Mouse (Mus musculus) spleen, postnatal 36 days (tissue): Measurements from ENCODE around the gene Exph5.

Source experiments
- DNase-seq, 2 experiments: peaks; one replicate each; pipeline ENCODE4 v3.0.0; 2022; ENCODE audit warnings: low spot score in 2 of 2, mixed read lengths in 1 of 2

The Exph5 gene

DNA sequence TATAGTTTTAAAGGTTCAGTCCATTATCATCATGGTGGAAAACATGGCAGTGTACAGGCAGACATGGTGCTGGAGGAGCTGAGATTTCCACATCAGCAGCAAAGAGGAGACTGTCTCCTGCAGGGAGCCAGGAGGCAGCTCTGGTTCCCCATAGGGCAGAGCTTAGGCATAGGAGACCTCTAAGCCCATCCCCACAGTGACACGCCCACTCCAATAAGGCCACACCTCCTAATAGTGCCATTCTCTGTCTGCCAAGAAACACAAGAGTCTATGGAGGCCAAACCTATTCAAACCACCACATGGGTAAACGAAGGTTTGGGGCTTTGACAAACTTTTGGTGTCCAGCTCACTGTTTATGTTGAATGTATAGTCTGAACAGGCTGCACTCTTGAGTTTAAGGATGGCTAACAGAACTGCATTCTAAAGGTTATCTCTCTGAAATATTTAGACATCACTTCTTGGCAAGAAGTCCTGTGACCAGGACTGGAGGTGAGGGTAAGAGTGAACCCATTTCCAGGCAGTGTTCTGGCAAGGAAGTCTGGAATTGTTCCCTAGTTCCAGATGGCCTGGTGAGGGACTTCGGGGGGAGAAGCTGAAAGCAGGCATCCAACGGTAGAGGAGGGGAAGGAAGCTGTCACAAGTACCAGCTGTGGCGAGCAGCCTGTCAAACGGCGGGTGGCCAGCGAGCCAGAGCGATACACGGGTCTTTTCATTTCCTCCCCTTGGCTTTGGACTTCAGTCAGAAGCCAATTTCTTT lies 19.6 kb downstream of the Exph5 start:
- DNase-seq, result no peak

GRCm38 (mm10) chr9:53321683-53322082 lies 20.2 kb downstream of the Exph5 start:
- no peak for DNase-seq

GRCm38 (mm10) chr9:53323419-53324251 lies 22.2 kb downstream of the Exph5 start:
- DNase-seq, result no peak

- DNase-seq, result no peak
Observed at GRCm38 (mm10) chr9:53325363-53326090, 24.1 kb downstream of the Exph5 start.

DNA sequence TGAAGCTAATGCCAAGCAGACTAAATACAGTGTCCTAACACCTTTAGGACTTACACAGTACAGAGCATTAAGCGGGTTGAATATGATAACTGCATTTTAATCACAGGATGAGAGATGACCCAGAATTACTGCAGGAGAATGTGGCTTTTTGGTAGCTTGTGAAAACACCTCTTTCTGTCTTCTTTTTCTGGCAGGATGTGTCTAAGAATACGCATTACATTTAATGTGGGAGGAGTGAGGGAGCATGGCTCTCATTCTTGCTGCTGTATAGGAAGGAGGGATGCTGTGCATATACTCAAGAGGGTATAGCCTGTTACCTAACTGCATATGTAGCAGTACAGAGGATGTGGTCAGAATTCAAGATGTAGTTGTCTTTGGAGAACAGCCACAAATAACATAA lies 26.7 kb downstream of the Exph5 start:
- no peak for DNase-seq

DNA sequence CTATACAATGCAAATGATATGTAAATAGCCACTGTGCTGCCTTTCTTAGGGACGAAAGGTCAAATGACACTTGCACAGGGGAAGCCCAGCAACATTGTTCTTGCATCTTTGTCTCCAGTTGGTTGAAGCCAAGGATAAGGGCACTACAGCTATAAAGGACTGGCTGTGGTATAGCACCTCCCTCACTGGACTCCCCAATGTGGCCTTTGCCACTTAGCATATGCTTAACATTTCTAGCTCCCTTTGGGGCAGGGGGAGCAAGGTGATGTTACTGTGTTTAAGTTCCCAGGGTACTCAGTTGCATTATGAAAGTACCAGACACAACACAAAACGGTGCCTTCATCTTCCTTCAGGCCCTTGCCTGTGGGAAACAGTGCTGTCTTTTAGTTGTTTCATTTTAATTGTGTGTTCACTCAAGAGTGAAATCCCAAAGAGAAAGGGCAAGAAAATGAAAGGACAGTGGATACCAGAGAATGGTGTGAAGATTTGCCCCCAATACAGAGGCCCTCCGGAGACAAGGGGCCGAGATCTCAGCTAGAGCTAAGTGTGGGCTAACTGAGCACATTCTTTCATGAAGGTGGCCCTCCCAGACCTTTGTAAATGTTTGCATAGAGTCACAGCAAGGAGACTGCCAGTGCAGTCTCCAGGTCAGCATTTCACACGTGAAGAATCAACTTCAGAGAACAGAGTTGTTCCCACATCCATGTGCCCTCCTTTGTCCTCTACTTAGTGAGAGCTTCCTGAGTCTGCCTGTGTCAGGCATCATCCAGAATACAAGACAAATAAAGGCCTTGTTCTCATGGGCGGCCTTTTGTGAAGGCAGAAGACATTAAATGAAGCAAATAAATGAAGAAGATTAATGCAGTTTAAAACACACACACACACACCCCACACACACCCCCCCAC lies 28.1 kb downstream of the Exph5 start:
- no peak for DNase-seq

DNA sequence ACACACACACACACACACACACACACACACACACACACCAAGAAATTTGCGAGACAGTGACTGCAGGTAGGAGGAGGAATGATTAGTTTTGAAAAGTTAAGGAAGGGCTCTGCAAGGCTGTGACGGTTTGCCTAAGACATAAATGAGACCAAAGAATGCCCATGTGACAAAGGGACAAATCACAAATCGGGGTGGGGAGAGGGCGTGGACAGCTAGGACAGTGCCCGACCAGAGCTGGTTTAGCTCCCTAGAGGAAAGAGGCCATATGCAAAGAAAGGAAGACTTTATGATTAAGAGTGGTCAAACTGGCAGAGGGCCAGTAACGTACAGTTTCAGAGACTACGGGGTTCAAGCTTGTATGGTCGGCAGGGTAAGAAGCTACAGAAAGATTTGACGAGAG lies 28.8 kb downstream of the Exph5 start:
- DNase-seq, result no peak

- no peak for DNase-seq
Observed at GRCm38 (mm10) chr9:53333436-53333835, 32.0 kb downstream of the Exph5 start.

- no peak for DNase-seq
Observed at GRCm38 (mm10) chr9:53335131-53335530, 33.7 kb downstream of the Exph5 start.

DNA sequence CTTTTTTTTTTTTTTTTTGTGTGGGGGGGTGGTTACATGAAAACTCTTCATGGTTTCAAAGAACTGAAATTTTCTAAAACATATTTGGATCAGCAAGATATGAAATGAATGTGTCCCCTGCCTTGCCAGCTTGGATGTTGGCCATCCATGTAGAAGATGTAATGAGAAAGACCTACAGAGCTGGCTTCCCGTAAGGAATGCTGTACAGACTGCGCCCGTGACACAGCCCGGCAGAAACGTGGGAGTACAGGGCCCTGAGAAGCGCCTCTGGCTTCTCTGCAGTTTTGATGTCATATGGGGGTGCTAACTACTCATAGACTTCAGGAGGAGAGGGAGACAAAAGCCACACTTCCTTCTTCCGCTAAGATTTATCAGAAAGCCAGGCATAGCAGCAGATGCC lies 38.1 kb downstream of the Exph5 start:
- no peak for DNase-seq

GRCm38 (mm10) chr9:53340328-53340916 lies 39.0 kb downstream of the Exph5 start:
- no peak for DNase-seq

DNA sequence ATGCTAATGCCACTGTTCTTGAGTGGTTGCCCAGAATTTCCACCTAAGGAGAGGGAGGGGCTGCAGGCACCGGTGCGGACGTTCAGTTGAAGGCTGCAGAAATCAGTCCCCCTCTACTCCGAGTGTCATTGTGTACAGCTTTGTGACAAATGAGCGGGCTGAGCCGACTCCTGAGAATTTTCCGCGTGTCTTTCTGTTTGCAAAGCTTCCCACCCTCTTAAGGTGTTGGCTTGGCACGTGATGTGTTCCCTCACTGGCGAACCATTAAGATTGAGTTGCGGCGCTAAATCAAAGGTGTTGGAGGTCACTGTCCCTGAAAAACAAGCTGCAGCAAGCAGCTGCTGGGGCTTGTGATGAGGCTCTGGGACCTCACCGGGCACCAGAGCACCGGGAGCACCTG lies 39.5 kb downstream of the Exph5 start:
- DNase-seq, result no peak

GRCm38 (mm10) chr9:53341981-53342380 lies 40.5 kb downstream of the Exph5 start:
- DNase-seq, result no peak

DNA sequence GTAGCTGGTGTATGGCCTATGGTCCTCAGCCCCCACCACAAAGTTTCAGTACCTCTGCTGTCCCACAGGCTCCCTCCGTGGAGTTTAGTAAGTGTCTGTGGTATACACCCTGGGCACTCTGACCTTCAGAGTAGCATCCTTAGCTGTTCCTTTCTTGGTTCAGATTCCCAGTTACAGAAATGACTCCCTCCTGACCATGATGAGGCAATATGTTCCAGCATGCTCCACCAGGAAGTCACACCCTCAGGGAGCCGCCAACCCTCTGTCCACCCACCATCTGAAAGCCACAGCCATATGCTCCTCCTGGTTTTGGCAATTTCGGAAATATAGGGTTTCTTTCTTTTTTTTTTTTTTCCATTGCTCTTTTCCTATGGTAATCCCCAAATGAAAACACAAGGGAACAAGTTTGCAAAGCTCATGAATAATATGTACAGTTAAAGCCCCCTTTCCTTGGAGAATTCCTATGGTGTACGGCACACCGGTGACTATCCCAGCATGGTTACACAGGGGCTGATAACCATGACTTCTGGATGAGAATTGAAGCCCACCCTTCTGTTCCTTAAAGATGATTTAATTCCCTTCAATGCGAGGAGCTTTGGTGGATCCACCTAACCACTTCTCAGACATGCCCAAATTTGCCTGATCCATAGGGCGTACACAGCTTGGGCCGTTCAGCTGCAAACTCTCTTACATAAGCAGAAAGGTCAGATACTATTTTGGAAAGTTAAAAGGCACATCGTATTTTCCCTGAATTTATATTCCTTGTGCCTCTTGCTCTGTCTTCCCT lies 43.4 kb downstream of the Exph5 start:
- no peak for DNase-seq

- no peak for DNase-seq
Observed at GRCm38 (mm10) chr9:53345728-53346127, 44.3 kb downstream of the Exph5 start.

GRCm38 (mm10) chr9:53346402-53346801 lies 44.9 kb downstream of the Exph5 start:
- no peak for DNase-seq

DNA sequence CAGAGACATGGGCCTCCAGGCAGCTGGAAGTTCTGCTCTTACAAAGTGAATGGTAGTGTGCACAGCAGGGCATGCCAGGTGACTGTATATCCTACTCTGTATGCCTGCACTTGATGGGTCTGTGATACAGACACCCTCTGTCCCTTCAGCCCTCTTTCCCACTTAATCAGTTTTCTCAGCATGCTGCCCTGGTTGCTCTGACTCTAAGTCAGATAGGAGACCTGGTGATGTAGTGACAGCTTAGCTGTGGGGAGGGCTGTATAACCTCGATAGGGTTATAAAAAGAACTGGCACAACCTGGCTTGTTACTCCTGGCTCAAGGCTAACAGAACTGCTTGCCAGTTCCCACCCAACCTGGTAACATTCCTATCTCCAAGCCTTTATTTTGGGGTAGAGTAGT lies 47.7 kb downstream of the Exph5 start:
- DNase-seq, result no peak

- no peak for DNase-seq
Observed at GRCm38 (mm10) chr9:53350331-53350730, 48.9 kb downstream of the Exph5 start.

GRCm38 (mm10) chr9:53351899-53352298 lies 50.4 kb downstream of the Exph5 start:
- DNase-seq, result no peak

GRCm38 (mm10) chr9:53353161-53353560 lies 51.7 kb downstream of the Exph5 start:
- DNase-seq, result no peak
